ENCODE assay signal across 8 mouse cellular contexts in genomic region chr4:98726590-98727237, GRCm38 (mm10). TPM values are rescaled to one million over a fixed set of nuclear protein-coding genes. Genes with fewer than 3 reads are reported as not detected.
DNase-seq lines count a peak whose midpoint lies in the region; ATAC-seq and TF ChIP-seq lines count a peak whose summit lies in the region.
"Had no signal": no experiment of that assay in that cellular context is flagged by ENCODE, and none has a peak within 500 bp of the region (broad histone marks: within the 10 kb centered on the region; RNA-seq: fewer than 3 reads in every experiment).

Gene L1td1, plus strand, starts transcription at chr4:98726734.

- H3K4me3 ChIP-seq in E14TG2a.4 (replicated peaks; ENCODE audit: low read length), result peak within 1 kb of the TSS; percentile 97
- H3K4me3 ChIP-seq in hindbrain, embryonic 10.5 days, result peak within 1 kb of the TSS; percentile 52

- peak; percentile 94 for DNase-seq in ES-CJ7 (ENCODE audit: low read depth, low spot score)
- peak; percentile 38 for DNase-seq in hindbrain, embryonic 10.5 days (ENCODE audit: low spot score)
- no peak for DNase-seq in cerebellum, postnatal 4 days (ENCODE audit: low spot score in 2 of 2)
- no peak for DNase-seq in left cerebral cortex, adult 9 months (ENCODE audit: low spot score in 2 of 2)

- ATAC-seq in megakaryocyte-erythroid progenitor cell, adult 5-6 weeks (replicated peaks; ENCODE audit: low FRiP score, low TSS enrichment, poor library complexity, severe bottlenecking), result 0 out of 2 replicates have a peak, but pooled peaks have one; percentile 28
- no peak for ATAC-seq in inflammation-experienced regulatory T-cells, adult 6 months

- no peak for TF ChIP-seq CTCF in E14TG2a.4 (conservative IDR thresholded peaks at IDR 0.05; ENCODE audit: low read length)

- H3K27ac ChIP-seq in hindbrain, embryonic 10.5 days, result peak within 1 kb of the TSS; percentile 59

- WGBS in hindbrain, embryonic 10.5 days, result under 1% methylated on average over 29 of the region's 29 CpGs

- H3K4me1 ChIP-seq in E14TG2a.4 (replicated peaks; ENCODE audit: low read depth, low read length), result peaks cover 43% of the 10 kb centered on the region
- H3K4me1 ChIP-seq in hindbrain, embryonic 10.5 days (replicated peaks), result peaks cover 24% of the 10 kb centered on the region

- no peaks in the 10 kb centered on the region for H3K9me3 ChIP-seq in E14TG2a.4 (ENCODE audit: low read length)
- no peaks in the 10 kb centered on the region for H3K9me3 ChIP-seq in hindbrain, embryonic 10.5 days

- no peaks in the 10 kb centered on the region for H3K27me3 ChIP-seq in E14TG2a.4 (ENCODE audit: insufficient read depth, low read length)
- peaks cover 44% of the 10 kb centered on the region for H3K27me3 ChIP-seq in hindbrain, embryonic 10.5 days (ENCODE audit: insufficient read depth, poor library complexity, severe bottlenecking)

- H3K36me3 ChIP-seq in E14TG2a.4 (ENCODE audit: insufficient read depth, low read length), result peaks cover 30% of the 10 kb centered on the region
- H3K36me3 ChIP-seq in hindbrain, embryonic 10.5 days, result no peaks in the 10 kb centered on the region

RNA-seq across cellular contexts. Expression of gene L1td1, which starts in this region (rescaled TPM):
- 0.20 TPM in 1 of 2 replicates, not detected in the other for polyA plus RNA-seq in hindbrain, embryonic 10.5 days (2016; fragmentation: Nextera tagmentation; extraction: Ambion mirVana)
- not detected in 2 replicates for total RNA-seq in megakaryocyte-erythroid progenitor cell, adult 5-6 weeks (2014; fragmentation: Nextera tagmentation)
- not detected in 2 replicates for total RNA-seq in megakaryocyte-erythroid progenitor cell, adult 5-6 weeks (2017)
- not detected for polyA plus RNA-seq in inflammation-experienced regulatory T-cells, adult 6 months (2017; shearing (Covaris generic))
- polyA plus RNA-seq: gonadal fat pad, adult 2 months had no signal

Comparison
In these comparisons a context has a peak if more than half of its experiments do, and no peak if none do; other contexts are left out.
1. Peak in DNase-seq, H3K4me3 ChIP-seq and H3K27ac ChIP-seq in hindbrain, embryonic 10.5 days; RNA of the gene not detected or under 1 TPM.
2. Peak in ATAC-seq in megakaryocyte-erythroid progenitor cell, adult 5-6 weeks; RNA of the gene not detected or under 1 TPM.